Mouse (Mus musculus): Measurements from ENCODE around the gene Pacrg. TPM values are rescaled to one million over a fixed set of nuclear protein-coding genes. Genes with fewer than 3 reads are reported as not detected.

The Pacrg gene
- polyA plus RNA-seq, 1 experiment, result 264 TPM

- Histone ChIP-seq H3K36me3 (ENCODE audit: control insufficient read depth, insufficient read depth, low read length) (no peaks in the 10 kb centered on the region), H3K27me3 (ENCODE audit: control insufficient read depth, insufficient read depth, low read length) (no peaks in the 10 kb centered on the region), H3K27ac (ENCODE audit: control insufficient read depth, insufficient read depth, low read depth, low read length) (no peak overlapping the region), H3K4me1 (ENCODE audit: control insufficient read depth, insufficient read depth, low read length) (no peaks in the 10 kb centered on the region), H3K4me3 (ENCODE audit: control insufficient read depth, low read depth, low read length) (no peak overlapping the region)
- no peak for TF ChIP-seq POLR2A (IDR thresholded peaks at IDR 0.05; ENCODE audit: control insufficient read depth, low read depth, low read length)
- TF ChIP-seq CTCF (IDR thresholded peaks at IDR 0.05; ENCODE audit: control insufficient read depth, insufficient read depth, insufficient replicate concordance, low read depth, low read length), result no peak
Observed at GRCm38 (mm10) chr17:10626299-10627095, 213.6 kb downstream of the Pacrg start.

GRCm38 (mm10) chr17:10624699-10625424 is 215.2 kb downstream of the Pacrg start:
- no peak overlapping the region for H3K4me3 ChIP-seq (ENCODE audit: control insufficient read depth, low read depth, low read length)
- no peaks in the 10 kb centered on the region for H3K27me3 ChIP-seq (ENCODE audit: control insufficient read depth, insufficient read depth, low read length)
- no peaks in the 10 kb centered on the region for H3K36me3 ChIP-seq (ENCODE audit: control insufficient read depth, insufficient read depth, low read length)
- TF ChIP-seq POLR2A (IDR thresholded peaks at IDR 0.05; ENCODE audit: control insufficient read depth, low read depth, low read length) (no peak), CTCF (IDR thresholded peaks at IDR 0.05; ENCODE audit: control insufficient read depth, insufficient read depth, insufficient replicate concordance, low read depth, low read length) (no peak)
- no peak overlapping the region for H3K27ac ChIP-seq (ENCODE audit: control insufficient read depth, insufficient read depth, low read depth, low read length)
- H3K4me1 ChIP-seq (ENCODE audit: control insufficient read depth, insufficient read depth, low read length), result no peaks in the 10 kb centered on the region

- H3K4me1 ChIP-seq (ENCODE audit: control insufficient read depth, insufficient read depth, low read length), result no peaks in the 10 kb centered on the region
- no peaks in the 10 kb centered on the region for H3K27me3 ChIP-seq (ENCODE audit: control insufficient read depth, insufficient read depth, low read length)
- no peak overlapping the region for H3K27ac ChIP-seq (ENCODE audit: control insufficient read depth, insufficient read depth, low read depth, low read length)
- H3K36me3 ChIP-seq (ENCODE audit: control insufficient read depth, insufficient read depth, low read length), result no peaks in the 10 kb centered on the region
- no peak for TF ChIP-seq POLR2A (IDR thresholded peaks at IDR 0.05; ENCODE audit: control insufficient read depth, low read depth, low read length)
- no peak for TF ChIP-seq CTCF (IDR thresholded peaks at IDR 0.05; ENCODE audit: control insufficient read depth, insufficient read depth, insufficient replicate concordance, low read depth, low read length)
- no peak overlapping the region for H3K4me3 ChIP-seq (ENCODE audit: control insufficient read depth, low read depth, low read length)
Observed at GRCm38 (mm10) chr17:10620621-10621020, 219.5 kb downstream of the Pacrg start.

- no peaks in the 10 kb centered on the region for H3K27me3 ChIP-seq (ENCODE audit: control insufficient read depth, insufficient read depth, low read length)
- H3K4me3 ChIP-seq (ENCODE audit: control insufficient read depth, low read depth, low read length), result no peak overlapping the region
- no peak overlapping the region for H3K27ac ChIP-seq (ENCODE audit: control insufficient read depth, insufficient read depth, low read depth, low read length)
- H3K36me3 ChIP-seq (ENCODE audit: control insufficient read depth, insufficient read depth, low read length), result no peaks in the 10 kb centered on the region
- no peaks in the 10 kb centered on the region for H3K4me1 ChIP-seq (ENCODE audit: control insufficient read depth, insufficient read depth, low read length)
- TF ChIP-seq POLR2A (IDR thresholded peaks at IDR 0.05; ENCODE audit: control insufficient read depth, low read depth, low read length) (no peak), CTCF (IDR thresholded peaks at IDR 0.05; ENCODE audit: control insufficient read depth, insufficient read depth, insufficient replicate concordance, low read depth, low read length) (no peak)
Observed at GRCm38 (mm10) chr17:10619881-10620280, 220.2 kb downstream of the Pacrg start.

- no peaks in the 10 kb centered on the region for H3K27me3 ChIP-seq (ENCODE audit: control insufficient read depth, insufficient read depth, low read length)
- no peaks in the 10 kb centered on the region for H3K4me1 ChIP-seq (ENCODE audit: control insufficient read depth, insufficient read depth, low read length)
- no peak overlapping the region for H3K27ac ChIP-seq (ENCODE audit: control insufficient read depth, insufficient read depth, low read depth, low read length)
- no peak overlapping the region for H3K4me3 ChIP-seq (ENCODE audit: control insufficient read depth, low read depth, low read length)
- no peaks in the 10 kb centered on the region for H3K36me3 ChIP-seq (ENCODE audit: control insufficient read depth, insufficient read depth, low read length)
- TF ChIP-seq POLR2A (IDR thresholded peaks at IDR 0.05; ENCODE audit: control insufficient read depth, low read depth, low read length) (no peak), CTCF (IDR thresholded peaks at IDR 0.05; ENCODE audit: control insufficient read depth, insufficient read depth, insufficient replicate concordance, low read depth, low read length) (no peak)
Observed at GRCm38 (mm10) chr17:10617656-10618055, 222.5 kb downstream of the Pacrg start.

- Histone ChIP-seq H3K4me1 (ENCODE audit: control insufficient read depth, insufficient read depth, low read length) (no peaks in the 10 kb centered on the region), H3K27me3 (ENCODE audit: control insufficient read depth, insufficient read depth, low read length) (no peaks in the 10 kb centered on the region), H3K36me3 (ENCODE audit: control insufficient read depth, insufficient read depth, low read length) (no peaks in the 10 kb centered on the region), H3K27ac (ENCODE audit: control insufficient read depth, insufficient read depth, low read depth, low read length) (no peak overlapping the region), H3K4me3 (ENCODE audit: control insufficient read depth, low read depth, low read length) (no peak overlapping the region)
- TF ChIP-seq POLR2A (IDR thresholded peaks at IDR 0.05; ENCODE audit: control insufficient read depth, low read depth, low read length) (no peak), CTCF (IDR thresholded peaks at IDR 0.05; ENCODE audit: control insufficient read depth, insufficient read depth, insufficient replicate concordance, low read depth, low read length) (no peak)
Observed at GRCm38 (mm10) chr17:10615611-10616010, 224.5 kb downstream of the Pacrg start.

- Histone ChIP-seq H3K27ac (ENCODE audit: control insufficient read depth, insufficient read depth, low read depth, low read length) (no peak overlapping the region), H3K4me3 (ENCODE audit: control insufficient read depth, low read depth, low read length) (no peak overlapping the region), H3K27me3 (ENCODE audit: control insufficient read depth, insufficient read depth, low read length) (no peaks in the 10 kb centered on the region), H3K4me1 (ENCODE audit: control insufficient read depth, insufficient read depth, low read length) (no peaks in the 10 kb centered on the region), H3K36me3 (ENCODE audit: control insufficient read depth, insufficient read depth, low read length) (no peaks in the 10 kb centered on the region)
- TF ChIP-seq POLR2A (IDR thresholded peaks at IDR 0.05; ENCODE audit: control insufficient read depth, low read depth, low read length), result no peak
- TF ChIP-seq CTCF (IDR thresholded peaks at IDR 0.05; ENCODE audit: control insufficient read depth, insufficient read depth, insufficient replicate concordance, low read depth, low read length), result no peak
Observed at GRCm38 (mm10) chr17:10614696-10615095, 225.4 kb downstream of the Pacrg start.
